Mouse (Mus musculus): ENCODE results near the gene Mdc1. TPM values are rescaled to one million over a fixed set of nuclear protein-coding genes. Genes with fewer than 3 reads are reported as not detected.

The Mdc1 gene
- polyA plus RNA-seq (2015; fragmentation: Nextera tagmentation; extraction: Ambion mirVana) = 8.6 and 10.3 TPM in 2 replicates

GRCm38 (mm10) chr17:35841076-35841950 lies at the start of gene Mdc1:
TSS of gene Mdc1 (plus strand) at chr17:35841515.
- Histone ChIP-seq H3K9me3 (replicated peaks; ENCODE audit: control insufficient read depth, low read length, poor library complexity, severe bottlenecking) (no peaks in the 10 kb centered on the region), H3K36me3 (ENCODE audit: control insufficient read depth, insufficient read depth, low read length) (peaks cover 3% of the 10 kb centered on the region; the same call in 1 of the 2 replicates), H3K4me1 (ENCODE audit: control insufficient read depth, insufficient read depth, low read length) (peaks cover 12% of the 10 kb centered on the region), H3K4me2 (ENCODE audit: low read length) (peak within 1 kb of the TSS; percentile 65), H3K27ac (ENCODE audit: low read length) (peak within 1 kb of the TSS; percentile 66), H3K9ac (ENCODE audit: low read depth, low read length) (peak within 1 kb of the TSS; percentile 47), H3K27me3 (ENCODE audit: control insufficient read depth, insufficient read depth, low read depth, low read length) (no peaks in the 10 kb centered on the region), H3K4me3 (ENCODE audit: low read depth, low read length) (peak within 1 kb of the TSS; percentile 59)
- ATAC-seq = peak; percentile 91
- WGBS = under 1% methylated on average over 59 of the region's 59 CpGs

GRCm38 (mm10) chr17:35792837-35793236 lies 48.5 kb upstream of the Mdc1 start:
- Histone ChIP-seq H3K4me2 (ENCODE audit: low read length) (no peak overlapping the region), H3K27me3 (ENCODE audit: control insufficient read depth, insufficient read depth, low read depth, low read length) (no peaks in the 10 kb centered on the region), H3K9ac (ENCODE audit: low read depth, low read length) (no peak overlapping the region), H3K9me3 (replicated peaks; ENCODE audit: control insufficient read depth, low read length, poor library complexity, severe bottlenecking) (no peaks in the 10 kb centered on the region), H3K4me3 (ENCODE audit: low read depth, low read length) (no peak overlapping the region), H3K4me1 (ENCODE audit: control insufficient read depth, insufficient read depth, low read length) (no peaks in the 10 kb centered on the region), H3K36me3 (ENCODE audit: control insufficient read depth, insufficient read depth, low read length) (no peaks in the 10 kb centered on the region), H3K27ac (ENCODE audit: low read length) (no peak overlapping the region)
- 89% methylated on average over 2 of the region's 2 CpGs for WGBS
- no peak for ATAC-seq

- H3K27me3 ChIP-seq (ENCODE audit: control insufficient read depth, insufficient read depth, low read depth, low read length) = no peaks in the 10 kb centered on the region
- H3K27ac ChIP-seq (ENCODE audit: low read length) = no peak overlapping the region
- no peak overlapping the region for H3K4me2 ChIP-seq (ENCODE audit: low read length)
- H3K36me3 ChIP-seq (ENCODE audit: control insufficient read depth, insufficient read depth, low read length) = no peaks in the 10 kb centered on the region
- 55% methylated on average over 2 of the region's 2 CpGs for WGBS
- H3K4me1 ChIP-seq (ENCODE audit: control insufficient read depth, insufficient read depth, low read length) = no peaks in the 10 kb centered on the region
- H3K4me3 ChIP-seq (ENCODE audit: low read depth, low read length) = no peak overlapping the region
- 0 out of 2 replicates have a peak, but pooled peaks cover 3% of the 10 kb centered on the region for H3K9me3 ChIP-seq (replicated peaks; ENCODE audit: control insufficient read depth, low read length, poor library complexity, severe bottlenecking)
- H3K9ac ChIP-seq (ENCODE audit: low read depth, low read length) = no peak overlapping the region
- no peak for ATAC-seq
Observed at GRCm38 (mm10) chr17:35795099-35795498, 46.2 kb upstream of the Mdc1 start.

- H3K36me3 ChIP-seq (ENCODE audit: control insufficient read depth, insufficient read depth, low read length) = no peaks in the 10 kb centered on the region
- H3K4me1 ChIP-seq (ENCODE audit: control insufficient read depth, insufficient read depth, low read length) = no peaks in the 10 kb centered on the region
- H3K4me3 ChIP-seq (ENCODE audit: low read depth, low read length) = no peak overlapping the region
- H3K9me3 ChIP-seq (replicated peaks; ENCODE audit: control insufficient read depth, low read length, poor library complexity, severe bottlenecking) = 0 out of 2 replicates have a peak, but pooled peaks cover 3% of the 10 kb centered on the region
- no peak overlapping the region for H3K4me2 ChIP-seq (ENCODE audit: low read length)
- WGBS = 86% methylated on average over 6 of the region's 6 CpGs
- H3K27me3 ChIP-seq (ENCODE audit: control insufficient read depth, insufficient read depth, low read depth, low read length) = no peaks in the 10 kb centered on the region
- no peak overlapping the region for H3K9ac ChIP-seq (ENCODE audit: low read depth, low read length)
- no peak for ATAC-seq
- no peak overlapping the region for H3K27ac ChIP-seq (ENCODE audit: low read length)
Observed at GRCm38 (mm10) chr17:35795656-35796055, 45.7 kb upstream of the Mdc1 start.

GRCm38 (mm10) chr17:35796835-35797234 lies 44.5 kb upstream of the Mdc1 start:
- Histone ChIP-seq H3K9me3 (replicated peaks; ENCODE audit: control insufficient read depth, low read length, poor library complexity, severe bottlenecking) (0 out of 2 replicates have a peak, but pooled peaks cover 3% of the 10 kb centered on the region), H3K27me3 (ENCODE audit: control insufficient read depth, insufficient read depth, low read depth, low read length) (no peaks in the 10 kb centered on the region), H3K4me1 (ENCODE audit: control insufficient read depth, insufficient read depth, low read length) (no peaks in the 10 kb centered on the region), H3K27ac (ENCODE audit: low read length) (no peak overlapping the region), H3K9ac (ENCODE audit: low read depth, low read length) (no peak overlapping the region), H3K4me3 (ENCODE audit: low read depth, low read length) (no peak overlapping the region), H3K36me3 (ENCODE audit: control insufficient read depth, insufficient read depth, low read length) (no peaks in the 10 kb centered on the region), H3K4me2 (ENCODE audit: low read length) (no peak overlapping the region)
- ATAC-seq = no peak
- WGBS = 77% methylated on average over 5 of the region's 5 CpGs

GRCm38 (mm10) chr17:35800905-35801304 lies 40.4 kb upstream of the Mdc1 start:
- no peak overlapping the region for H3K9ac ChIP-seq (ENCODE audit: low read depth, low read length)
- H3K36me3 ChIP-seq (ENCODE audit: control insufficient read depth, insufficient read depth, low read length) = no peaks in the 10 kb centered on the region
- H3K9me3 ChIP-seq (replicated peaks; ENCODE audit: control insufficient read depth, low read length, poor library complexity, severe bottlenecking) = 0 out of 2 replicates have a peak, but pooled peaks cover 3% of the 10 kb centered on the region
- no peak overlapping the region for H3K4me3 ChIP-seq (ENCODE audit: low read depth, low read length)
- H3K27me3 ChIP-seq (ENCODE audit: control insufficient read depth, insufficient read depth, low read depth, low read length) = no peaks in the 10 kb centered on the region
- WGBS = 73% methylated on average over 2 of the region's 2 CpGs
- ATAC-seq = no peak
- no peak overlapping the region for H3K27ac ChIP-seq (ENCODE audit: low read length)
- H3K4me1 ChIP-seq (ENCODE audit: control insufficient read depth, insufficient read depth, low read length) = no peaks in the 10 kb centered on the region
- no peak overlapping the region for H3K4me2 ChIP-seq (ENCODE audit: low read length)

- no peak overlapping the region for H3K27ac ChIP-seq (ENCODE audit: low read length)
- H3K36me3 ChIP-seq (ENCODE audit: control insufficient read depth, insufficient read depth, low read length) = no peaks in the 10 kb centered on the region
- H3K4me3 ChIP-seq (ENCODE audit: low read depth, low read length) = no peak overlapping the region
- no peaks in the 10 kb centered on the region for H3K27me3 ChIP-seq (ENCODE audit: control insufficient read depth, insufficient read depth, low read depth, low read length)
- WGBS = 57% methylated on average over 6 of the region's 6 CpGs
- H3K4me1 ChIP-seq (ENCODE audit: control insufficient read depth, insufficient read depth, low read length) = no peaks in the 10 kb centered on the region
- no peak overlapping the region for H3K9ac ChIP-seq (ENCODE audit: low read depth, low read length)
- 0 out of 2 replicates have a peak, but pooled peaks cover 3% of the 10 kb centered on the region for H3K9me3 ChIP-seq (replicated peaks; ENCODE audit: control insufficient read depth, low read length, poor library complexity, severe bottlenecking)
- ATAC-seq = no peak
- no peak overlapping the region for H3K4me2 ChIP-seq (ENCODE audit: low read length)
Observed at GRCm38 (mm10) chr17:35803020-35803419, 38.3 kb upstream of the Mdc1 start.

GRCm38 (mm10) chr17:35803858-35804399 lies 37.4 kb upstream of the Mdc1 start:
- no peak overlapping the region for H3K4me2 ChIP-seq (ENCODE audit: low read length)
- no peak overlapping the region for H3K9ac ChIP-seq (ENCODE audit: low read depth, low read length)
- WGBS = 90% methylated on average over 4 of the region's 4 CpGs
- H3K4me3 ChIP-seq (ENCODE audit: low read depth, low read length) = no peak overlapping the region
- no peaks in the 10 kb centered on the region for H3K36me3 ChIP-seq (ENCODE audit: control insufficient read depth, insufficient read depth, low read length)
- no peaks in the 10 kb centered on the region for H3K9me3 ChIP-seq (replicated peaks; ENCODE audit: control insufficient read depth, low read length, poor library complexity, severe bottlenecking)
- no peak for ATAC-seq
- no peaks in the 10 kb centered on the region for H3K4me1 ChIP-seq (ENCODE audit: control insufficient read depth, insufficient read depth, low read length)
- no peaks in the 10 kb centered on the region for H3K27me3 ChIP-seq (ENCODE audit: control insufficient read depth, insufficient read depth, low read depth, low read length)
- no peak overlapping the region for H3K27ac ChIP-seq (ENCODE audit: low read length)

GRCm38 (mm10) chr17:35808073-35808472 lies 33.2 kb upstream of the Mdc1 start:
- H3K36me3 ChIP-seq (ENCODE audit: control insufficient read depth, insufficient read depth, low read length) = no peaks in the 10 kb centered on the region
- H3K27ac ChIP-seq (ENCODE audit: low read length) = no peak overlapping the region
- WGBS = 66% methylated on average over 9 of the region's 9 CpGs
- H3K4me3 ChIP-seq (ENCODE audit: low read depth, low read length) = no peak overlapping the region
- no peak for ATAC-seq
- H3K27me3 ChIP-seq (ENCODE audit: control insufficient read depth, insufficient read depth, low read depth, low read length) = no peaks in the 10 kb centered on the region
- H3K9me3 ChIP-seq (replicated peaks; ENCODE audit: control insufficient read depth, low read length, poor library complexity, severe bottlenecking) = no peaks in the 10 kb centered on the region
- H3K4me2 ChIP-seq (ENCODE audit: low read length) = no peak overlapping the region
- no peaks in the 10 kb centered on the region for H3K4me1 ChIP-seq (ENCODE audit: control insufficient read depth, insufficient read depth, low read length)
- no peak overlapping the region for H3K9ac ChIP-seq (ENCODE audit: low read depth, low read length)

Data from midbrain, embryonic 16.5 days (tissue).